In the genomic region with DNA sequence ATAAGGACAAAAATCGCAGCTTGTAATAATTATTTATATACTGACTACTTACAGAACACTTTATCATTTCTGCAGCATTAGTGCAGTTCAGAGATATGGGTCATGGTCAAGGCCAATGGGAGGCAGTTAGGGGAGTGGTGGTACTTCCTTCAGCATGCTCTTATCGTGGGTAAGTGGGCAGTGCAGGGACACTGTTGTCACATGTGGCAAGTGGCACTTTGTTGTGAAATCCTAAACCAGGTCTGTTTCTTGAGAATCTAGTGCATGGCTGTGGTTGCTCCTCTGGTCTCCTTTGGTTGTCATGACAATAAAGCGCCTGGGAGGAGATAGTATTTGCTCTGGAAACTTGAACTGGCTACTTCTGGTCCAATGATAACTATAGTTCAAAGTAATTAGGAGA, we compare ENCODE assay signal across 23 mouse cellular contexts. TPM values are rescaled to one million over a fixed set of nuclear protein-coding genes. Genes with fewer than 3 reads are reported as not detected.
DNase-seq lines count a peak whose midpoint lies in the region; ATAC-seq and TF ChIP-seq lines count a peak whose summit lies in the region.
"Had no signal": no experiment of that assay in that cellular context is flagged by ENCODE, and none has a peak within 500 bp of the region (broad histone marks: within the 10 kb centered on the region; RNA-seq: fewer than 3 reads in every experiment).

No protein-coding gene starts in this region.

- no peaks in the 10 kb centered on the region for H3K9me3 ChIP-seq in lung, postnatal 0 days (ENCODE audit: low read length)
- H3K9me3 ChIP-seq in forebrain, embryonic 13.5 days (replicated peaks): no peaks in the 10 kb centered on the region
- H3K9me3 ChIP-seq: forebrain, embryonic 10.5 days; heart, embryonic 10.5 days; heart, embryonic 13.5 days had no signal

- H3K4me2 ChIP-seq in lung, postnatal 0 days (replicated peaks; ENCODE audit: low read depth, low read length): no peak overlapping the region
- no peak overlapping the region for H3K4me2 ChIP-seq in forebrain, embryonic 13.5 days
- H3K4me2 ChIP-seq: heart, embryonic 13.5 days; hindbrain, embryonic 14.5 days had no signal

- TF ChIP-seq EP300 in lung, postnatal 0 days (IDR thresholded peaks at IDR 0.05): no peak

- peaks cover 10% of the 10 kb centered on the region; the same call in 1 of the 2 replicates for H3K4me1 ChIP-seq in lung, postnatal 0 days (ENCODE audit: insufficient read depth, low read depth, low read length)
- H3K4me1 ChIP-seq in forebrain, embryonic 13.5 days: peaks cover 22% of the 10 kb centered on the region

- H3K4me3 ChIP-seq in lung, postnatal 0 days (ENCODE audit: low read depth, low read length): no peak overlapping the region
- no peak overlapping the region for H3K4me3 ChIP-seq in forebrain, embryonic 13.5 days
- H3K4me3 ChIP-seq: forebrain, embryonic 10.5 days; heart, adult 2 months; heart, embryonic 10.5 days; heart, embryonic 13.5 days had no signal

- 48% methylated on average over 3 of the region's 3 CpGs for WGBS in lung, postnatal 0 days
- WGBS in forebrain, embryonic 13.5 days: 74% methylated on average over 3 of the region's 3 CpGs

- no peak for TF ChIP-seq CTCF in lung, postnatal 0 days (IDR thresholded peaks at IDR 0.05)

- H3K36me3 ChIP-seq in lung, postnatal 0 days (ENCODE audit: insufficient read depth, low read length): no peaks in the 10 kb centered on the region
- no peaks in the 10 kb centered on the region for H3K36me3 ChIP-seq in forebrain, embryonic 13.5 days (ENCODE audit: poor library complexity, severe bottlenecking)
- H3K36me3 ChIP-seq: heart, embryonic 10.5 days; heart, embryonic 13.5 days had no signal

- no peak overlapping the region for H3K9ac ChIP-seq in lung, postnatal 0 days (replicated peaks; ENCODE audit: low read depth)
- H3K9ac ChIP-seq in forebrain, embryonic 13.5 days: no peak overlapping the region
- H3K9ac ChIP-seq: heart, embryonic 13.5 days; hindbrain, embryonic 14.5 days had no signal

- H3K27ac ChIP-seq in lung, postnatal 0 days (ENCODE audit: low read length): no peak overlapping the region
- H3K27ac ChIP-seq in forebrain, embryonic 13.5 days: no peak overlapping the region
- H3K27ac ChIP-seq: forebrain, embryonic 10.5 days; heart, adult 2 months; heart, embryonic 10.5 days; heart, embryonic 13.5 days; hindbrain, embryonic 14.5 days; hindbrain, postnatal 0 days had no signal

- peak; percentile 60 for DNase-seq in lung, postnatal 0 days (ENCODE audit: low spot score)
- no peak for DNase-seq in lung, postnatal 10 days
- peak; percentile 85 for DNase-seq in 416B (ENCODE audit: low read depth)
- DNase-seq: adrenal gland, postnatal 10 days; cerebellum, adult 11 months; cerebellum, adult 2 months; cerebellum, postnatal 10 days; cerebellum, postnatal 36 days; gastrocnemius, postnatal 25 days; heart, adult 2 months; heart, postnatal 14 days; heart, postnatal 4 days had no signal

- H3K27me3 ChIP-seq in lung, postnatal 0 days (replicated peaks; ENCODE audit: insufficient read depth, low read length): no peaks in the 10 kb centered on the region
- H3K27me3 ChIP-seq in forebrain, embryonic 13.5 days: no peaks in the 10 kb centered on the region
- H3K27me3 ChIP-seq: heart, embryonic 13.5 days had no signal

- peak; percentile 57 for ATAC-seq in lung, postnatal 0 days
- ATAC-seq in common myeloid progenitor, adult 5-6 weeks (replicated peaks; ENCODE audit: low read depth, poor library complexity, severe bottlenecking): peak; percentile 54
- peak; percentile 42 for ATAC-seq in megakaryocyte progenitor cell, adult 5-6 weeks (replicated peaks; ENCODE audit: poor library complexity)
- no peak for ATAC-seq in forebrain, embryonic 13.5 days
- ATAC-seq: activated CD4-positive, CD25-positive, alpha-beta regulatory T cell, adult 4 months; forebrain, embryonic 14.5 days; hindbrain, postnatal 0 days; inflammation-experienced regulatory T-cells, adult 6 months had no signal

RNA-seq across cellular contexts. Expression of gene Syne2, which starts 32.3 kb away (rescaled TPM):
- 41.8 and 57.7 TPM in 2 replicates for polyA plus RNA-seq in lung, postnatal 0 days (2015; fragmentation: Nextera tagmentation; extraction: Ambion mirVana)
- total RNA-seq in common myeloid progenitor, adult 5-6 weeks (2017): 12.2 and 13.8 TPM in 2 replicates
- total RNA-seq in megakaryocyte progenitor cell, adult 5-6 weeks (2015): 4.3 and 5.1 TPM in 2 replicates
- 6.8 TPM in 2 replicates for total RNA-seq in megakaryocyte progenitor cell, adult 5-6 weeks (2017)
- 137 TPM in 2 replicates for polyA plus RNA-seq in forebrain, embryonic 13.5 days (2015; fragmentation: Nextera tagmentation; extraction: Ambion mirVana)
